Mouse (Mus musculus): ENCODE measurements at regions not wholly inside any gene's neighbourhood (a gene's known extent, or its start where the extent isn't known, plus 50 kb on each side); places are given as distances from the start of the nearest gene placed in this dataset.
"Not testable (repeated sequence)": the region's sequence is repeated elsewhere in the genome, so short reads cannot be mapped to it uniquely, and the experiment has no call there.

DNA sequence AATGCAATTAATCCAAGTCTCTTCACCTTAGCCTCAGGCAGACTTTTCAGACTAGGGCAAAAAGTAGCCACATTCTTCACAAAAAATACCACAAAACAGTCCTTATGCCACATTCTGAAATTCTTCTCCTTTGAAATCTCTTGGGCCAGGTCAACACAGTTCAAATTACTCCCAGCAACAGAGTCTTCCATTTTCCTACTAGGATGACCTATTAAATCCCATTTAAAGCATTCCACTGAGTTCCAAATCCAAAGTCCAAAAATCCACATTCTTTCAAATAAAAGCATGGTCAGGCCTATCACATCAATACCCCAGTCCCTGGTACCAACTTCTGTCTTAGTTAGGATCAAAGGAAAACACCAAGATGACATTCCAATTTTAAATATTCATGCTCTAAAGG is 721.4 kb downstream of the Rapgef2 start:
- not testable (repeated sequence) for DNase-seq (ENCODE audit: low spot score)
